Mouse (Mus musculus) kidney, embryonic 15.5 days (tissue): ENCODE measurements at regions not wholly inside any gene's neighbourhood (a gene's known extent, or its start where the extent isn't known, plus 50 kb on each side); places are given as distances from the start of the nearest gene placed in this dataset.
A peak's percentile ranks its signal among the peaks of the same experiment; 100 is the strongest.

Source experiments
- ATAC-seq: fragments of 200-750 bp; cut with Nextera tagmentation; replicated peaks from 2 replicates; pipeline ENCODE4 v1.8.0; 2017; ENCODE audit warnings: moderate TSS enrichment; ENCODE audit not compliant: low FRiP score
- H3K27ac ChIP-seq: fragments of 300-500 bp; sonication (generic); 2 replicates; pipeline ENCODE4 v1.5.1; 2015; ENCODE audit warnings: mild to moderate bottlenecking, inconsistent platforms
- H3K27me3 ChIP-seq: fragments of 300-500 bp; sonication (generic); 2 replicates; pipeline ENCODE4 v1.6.1; 2015; ENCODE audit warnings: inconsistent platforms
- H3K36me3 ChIP-seq: fragments of 300-500 bp; sonication (generic); 2 replicates; pipeline ENCODE4 v1.6.1; 2015; ENCODE audit warnings: inconsistent platforms
- H3K4me1 ChIP-seq: fragments of 300-500 bp; sonication (generic); 2 replicates; pipeline ENCODE4 v1.6.1; 2015; ENCODE audit warnings: inconsistent platforms
- H3K4me2 ChIP-seq: fragments of 300-500 bp; sonication (generic); 2 replicates; pipeline ENCODE4 v1.6.1; 2015; ENCODE audit warnings: moderate library complexity, mild to moderate bottlenecking, inconsistent platforms
- H3K4me3 ChIP-seq: fragments of 300-500 bp; sonication (generic); replicated peaks from 2 replicates; pipeline ENCODE4 v1.5.1; 2015; ENCODE audit warnings: mild to moderate bottlenecking, inconsistent platforms
- H3K9ac ChIP-seq: fragments of 300-500 bp; sonication (generic); 2 replicates; pipeline ENCODE4 v1.6.1; 2015; ENCODE audit warnings: mild to moderate bottlenecking, inconsistent platforms
- H3K9me3 ChIP-seq: fragments of 300-500 bp; sonication (generic); replicated peaks from 2 replicates; pipeline ENCODE4 v1.6.1; 2016; ENCODE audit warnings: inconsistent platforms
- WGBS: fragments of 180-500 bp; shearing (Covaris S2); methylation state at CpG from one replicate; pipeline ENCODE4 v1.1.7; 2015; ENCODE audit warnings: mixed read lengths; 5-methylcytosine and 5-hydroxymethylcytosine counted together

- Histone ChIP-seq H3K9ac (no peak overlapping the region), H3K4me3 (no peak overlapping the region), H3K4me2 (no peak overlapping the region), H3K36me3 (no peaks in the 10 kb centered on the region), H3K27ac (no peak overlapping the region), H3K9me3 (no peaks in the 10 kb centered on the region), H3K27me3 (no peaks in the 10 kb centered on the region), H3K4me1 (no peaks in the 10 kb centered on the region)
- 0 out of 2 replicates have a peak, but pooled peaks have one; percentile 40 for ATAC-seq
Measured at GRCm38 (mm10) chr4:26422084-26422483, 75.4 kb upstream of the Manea start.

DNA sequence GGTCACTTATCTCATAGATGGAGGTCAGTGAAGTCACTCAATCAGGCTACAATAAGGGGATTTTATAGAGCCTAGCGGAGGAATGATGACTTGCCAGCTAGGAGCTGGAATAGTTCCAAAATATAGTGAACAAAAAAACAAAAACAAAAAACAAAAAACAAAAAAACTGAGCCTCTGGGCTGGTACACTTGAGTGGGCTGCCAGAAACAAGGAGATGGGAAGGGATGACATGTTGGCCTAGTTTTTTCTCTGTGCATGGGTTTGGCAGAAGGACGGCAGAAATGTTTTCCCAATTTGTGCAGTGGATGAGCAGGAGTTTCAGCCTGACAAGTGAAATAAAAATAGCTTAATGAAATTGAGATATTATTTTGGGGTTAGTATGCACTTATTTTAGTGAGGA lies 57.6 kb upstream of the Manea start:
- WGBS, result 87% methylated on average over 2 of the region's 2 CpGs
- Histone ChIP-seq H3K4me3 (no peak overlapping the region), H3K9ac (no peak overlapping the region), H3K27me3 (no peaks in the 10 kb centered on the region), H3K27ac (no peak overlapping the region), H3K4me2 (no peak overlapping the region), H3K36me3 (no peaks in the 10 kb centered on the region), H3K9me3 (no peaks in the 10 kb centered on the region), H3K4me1 (no peaks in the 10 kb centered on the region)
- ATAC-seq, result no peak

GRCm38 (mm10) chr4:26402213-26402612 lies 55.5 kb upstream of the Manea start:
- Histone ChIP-seq H3K27me3 (no peaks in the 10 kb centered on the region), H3K4me1 (no peaks in the 10 kb centered on the region), H3K9me3 (no peaks in the 10 kb centered on the region), H3K27ac (no peak overlapping the region), H3K9ac (no peak overlapping the region), H3K36me3 (no peaks in the 10 kb centered on the region), H3K4me2 (no peak overlapping the region), H3K4me3 (no peak overlapping the region)
- no peak for ATAC-seq
